ENCODE assay signal across 8 mouse cellular contexts in the genomic region with DNA sequence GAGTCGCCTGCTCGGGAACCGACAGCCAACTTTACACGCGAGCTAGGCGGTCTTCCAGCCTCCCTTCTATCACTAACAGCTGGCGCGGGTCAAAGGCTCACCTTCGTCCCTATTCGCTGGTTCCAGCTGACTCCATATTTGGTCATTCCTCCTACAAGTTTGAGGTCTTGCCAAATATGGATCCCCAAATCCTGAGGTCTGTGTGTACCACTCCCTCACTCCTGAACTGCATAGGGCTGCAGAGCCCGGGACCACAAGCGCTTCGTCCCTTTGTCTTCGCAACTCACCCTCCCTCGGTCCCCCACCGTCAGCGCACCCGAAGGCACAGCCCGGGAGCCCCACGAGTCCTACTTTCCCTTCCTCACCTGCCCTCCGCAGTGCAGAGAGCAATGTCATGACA. TPM values are rescaled to one million over a fixed set of nuclear protein-coding genes. Genes with fewer than 3 reads are reported as not detected.
DNase-seq lines count a peak whose midpoint lies in the region; ATAC-seq lines count a peak whose summit lies in the region.

No protein-coding gene starts in this region.

- peak overlapping the region; percentile 51 for H3K27ac ChIP-seq in brown adipose tissue, adult 24 weeks (replicated peaks; ENCODE audit: low read depth, low read length)
- H3K27ac ChIP-seq in heart, embryonic 12.5 days (ENCODE audit: poor library complexity, severe bottlenecking) = peak overlapping the region; percentile 99
- H3K27ac ChIP-seq in kidney, embryonic 16.5 days (ENCODE audit: low read length) = peak overlapping the region; percentile 93
- peak overlapping the region; percentile 85 for H3K27ac ChIP-seq in liver, embryonic 13.5 days
- peak overlapping the region; percentile 98 for H3K27ac ChIP-seq in stomach, embryonic 15.5 days

- peak; percentile 58 for DNase-seq in liver, embryonic 13.5 days
- DNase-seq in natural killer cell, adult 2 months (ENCODE audit: low spot score in 2 of 2) = peak; percentile 46 to 61

- H3K4me1 ChIP-seq in brown adipose tissue, adult 24 weeks (ENCODE audit: control insufficient read depth, insufficient read depth, insufficient read length, low read length) = 0 out of 2 replicates have a peak, but pooled peaks cover 2% of the 10 kb centered on the region
- H3K4me1 ChIP-seq in heart, embryonic 12.5 days (replicated peaks) = peaks cover 13% of the 10 kb centered on the region
- H3K4me1 ChIP-seq in kidney, embryonic 16.5 days (ENCODE audit: insufficient read depth, low read length) = peaks cover 7% of the 10 kb centered on the region
- H3K4me1 ChIP-seq in liver, embryonic 13.5 days (replicated peaks) = peaks cover 18% of the 10 kb centered on the region
- no peaks in the 10 kb centered on the region for H3K4me1 ChIP-seq in stomach, embryonic 15.5 days

- H3K36me3 ChIP-seq in heart, embryonic 12.5 days = peaks cover 16% of the 10 kb centered on the region
- peaks cover 9% of the 10 kb centered on the region for H3K36me3 ChIP-seq in kidney, embryonic 16.5 days (ENCODE audit: insufficient read depth, low read length)
- H3K36me3 ChIP-seq in liver, embryonic 13.5 days = peaks cover 11% of the 10 kb centered on the region
- H3K36me3 ChIP-seq in stomach, embryonic 15.5 days = peaks cover 5% of the 10 kb centered on the region

- H3K4me3 ChIP-seq in brown adipose tissue, adult 24 weeks (ENCODE audit: insufficient read depth, low read depth, low read length) = peak overlapping the region; percentile 93
- H3K4me3 ChIP-seq in heart, embryonic 12.5 days = peak overlapping the region; percentile 97
- H3K4me3 ChIP-seq in kidney, embryonic 16.5 days (ENCODE audit: low read length) = peak overlapping the region; percentile 79
- peak overlapping the region; percentile 77 for H3K4me3 ChIP-seq in liver, embryonic 13.5 days (replicated peaks)
- peak overlapping the region; percentile 78 for H3K4me3 ChIP-seq in stomach, embryonic 15.5 days (replicated peaks)

- peak; percentile 69 for ATAC-seq in CD4-positive, CD25-positive, alpha-beta regulatory T cell, adult 4 months
- ATAC-seq in erythroid progenitor cell, adult 5-6 weeks (replicated peaks; ENCODE audit: low FRiP score, poor library complexity, severe bottlenecking) = peak; percentile 82
- ATAC-seq in heart, embryonic 12.5 days (ENCODE audit: insufficient number of reproducible peaks, low FRiP score) = peak; percentile 81
- ATAC-seq in kidney, embryonic 16.5 days (ENCODE audit: low FRiP score, low TSS enrichment) = peak; percentile 88
- ATAC-seq in liver, embryonic 13.5 days (ENCODE audit: low read depth) = peak; percentile 78
- peak; percentile 81 for ATAC-seq in stomach, embryonic 15.5 days (ENCODE audit: insufficient read depth, low FRiP score, low read depth)

- H3K27me3 ChIP-seq in heart, embryonic 12.5 days (replicated peaks) = no peaks in the 10 kb centered on the region
- H3K27me3 ChIP-seq in kidney, embryonic 16.5 days (ENCODE audit: insufficient read depth, low read length) = no peaks in the 10 kb centered on the region
- H3K27me3 ChIP-seq in liver, embryonic 13.5 days = no peaks in the 10 kb centered on the region
- H3K27me3 ChIP-seq in stomach, embryonic 15.5 days (replicated peaks) = no peaks in the 10 kb centered on the region

- WGBS in heart, embryonic 12.5 days = under 1% methylated on average over 21 of the region's 21 CpGs
- under 1% methylated on average over 21 of the region's 21 CpGs for WGBS in kidney, embryonic 16.5 days
- 0% methylated on average over 21 of the region's 21 CpGs for WGBS in liver, embryonic 13.5 days (ENCODE audit: insufficient replicate concordance)
- WGBS in stomach, embryonic 15.5 days = under 1% methylated on average over 21 of the region's 21 CpGs

- no peaks in the 10 kb centered on the region for H3K9me3 ChIP-seq in heart, embryonic 12.5 days (replicated peaks)
- H3K9me3 ChIP-seq in kidney, embryonic 16.5 days (ENCODE audit: low read length) = no peaks in the 10 kb centered on the region
- no peaks in the 10 kb centered on the region for H3K9me3 ChIP-seq in liver, embryonic 13.5 days (replicated peaks)
- H3K9me3 ChIP-seq in stomach, embryonic 15.5 days = no peaks in the 10 kb centered on the region

- peak overlapping the region; percentile 87 for H3K4me2 ChIP-seq in heart, embryonic 12.5 days
- H3K4me2 ChIP-seq in kidney, embryonic 16.5 days (replicated peaks; ENCODE audit: low read depth, low read length) = peak overlapping the region; percentile 79
- peak overlapping the region; percentile 88 for H3K4me2 ChIP-seq in liver, embryonic 13.5 days
- H3K4me2 ChIP-seq in stomach, embryonic 15.5 days = peak overlapping the region; percentile 59

- peak overlapping the region; percentile 97 for H3K9ac ChIP-seq in heart, embryonic 12.5 days
- H3K9ac ChIP-seq in kidney, embryonic 16.5 days (replicated peaks; ENCODE audit: low read length) = peak overlapping the region; percentile 82
- H3K9ac ChIP-seq in liver, embryonic 13.5 days = peak overlapping the region; percentile 87
- peak overlapping the region; percentile 92 for H3K9ac ChIP-seq in stomach, embryonic 15.5 days

RNA-seq across cellular contexts. Expression of a gene that starts 0.8 kb away (rescaled TPM):
- polyA plus RNA-seq in CD4-positive, CD25-positive, alpha-beta regulatory T cell, adult 4 months (2017; shearing (Covaris generic)) = 100 to 1,000 TPM; 346 to 495 TPM
- polyA plus RNA-seq in brown adipose tissue, adult 24 weeks (2012; ENCODE audit: insufficient read depth, insufficient read length, missing spikeins) = 40.5 and 44.3 TPM in 2 replicates
- total RNA-seq in erythroid progenitor cell, adult 5-6 weeks (2015; ENCODE audit: low replicate concordance) = 56.2 and 99.1 TPM in 2 replicates
- total RNA-seq in erythroid progenitor cell, adult 5-6 weeks (2017; ENCODE audit: low replicate concordance) = 18.2 and 25.7 TPM in 2 replicates
- 205 and 207 TPM in 2 replicates for polyA plus RNA-seq in heart, embryonic 12.5 days (2016; fragmentation: Nextera tagmentation; extraction: Ambion mirVana)
- polyA plus RNA-seq in kidney, embryonic 16.5 days (2015; fragmentation: Nextera tagmentation; extraction: Ambion mirVana) = 102 and 111 TPM in 2 replicates
- polyA plus RNA-seq in liver, embryonic 13.5 days (2015; fragmentation: Nextera tagmentation; extraction: Ambion mirVana) = 73.0 and 85.8 TPM in 2 replicates
- 166 and 178 TPM in 2 replicates for polyA plus RNA-seq in stomach, embryonic 15.5 days (2015; fragmentation: Nextera tagmentation; extraction: Ambion mirVana)

RNA-seq across cellular contexts. Expression of a gene that starts 33.3 kb away (rescaled TPM):
- 10 to 100 TPM; 34.9 to 39.9 TPM for polyA plus RNA-seq in CD4-positive, CD25-positive, alpha-beta regulatory T cell, adult 4 months (2017; shearing (Covaris generic))
- polyA plus RNA-seq in brown adipose tissue, adult 24 weeks (2012; ENCODE audit: insufficient read depth, insufficient read length, missing spikeins) = 8.5 and 13.6 TPM in 2 replicates
- 12.3 and 18.0 TPM in 2 replicates for total RNA-seq in erythroid progenitor cell, adult 5-6 weeks (2015; ENCODE audit: low replicate concordance)
- total RNA-seq in erythroid progenitor cell, adult 5-6 weeks (2017; ENCODE audit: low replicate concordance) = 14.3 and 16.3 TPM in 2 replicates
- 20.0 and 20.9 TPM in 2 replicates for polyA plus RNA-seq in heart, embryonic 12.5 days (2016; fragmentation: Nextera tagmentation; extraction: Ambion mirVana)
- 10.0 and 12.8 TPM in 2 replicates for polyA plus RNA-seq in kidney, embryonic 16.5 days (2015; fragmentation: Nextera tagmentation; extraction: Ambion mirVana)
- polyA plus RNA-seq in liver, embryonic 13.5 days (2015; fragmentation: Nextera tagmentation; extraction: Ambion mirVana) = 3.6 and 3.8 TPM in 2 replicates
- polyA plus RNA-seq in stomach, embryonic 15.5 days (2015; fragmentation: Nextera tagmentation; extraction: Ambion mirVana) = 19.6 and 25.1 TPM in 2 replicates

Comparison
In these comparisons a context has a peak if more than half of its experiments do, and no peak if none do; other contexts are left out.
1. Peak in every context shown above with its lines: DNase-seq, ATAC-seq, H3K4me3 ChIP-seq and H3K27ac ChIP-seq.